Mouse (Mus musculus) neural tube, embryonic 13.5 days (tissue): Measurements from ENCODE around the gene Washc1. TPM values are rescaled to one million over a fixed set of nuclear protein-coding genes. Genes with fewer than 3 reads are reported as not detected.
A peak's percentile ranks its signal among the peaks of the same experiment; 100 is the strongest.
"Not testable (repeated sequence)": the region's sequence is repeated elsewhere in the genome, so short reads cannot be mapped to it uniquely, and the experiment has no call there.

Experiments used
- ATAC-seq: fragments of 200-750 bp; cut with Nextera tagmentation; 2 replicates; pipeline ENCODE4 v1.8.0; 2017; ENCODE audit warnings: low read depth, mild to moderate bottlenecking, moderate TSS enrichment, moderate library complexity
- H3K27ac ChIP-seq: fragments of 300-500 bp; sonication (generic); replicated peaks from 2 replicates; pipeline ENCODE4 v1.5.1; 2015; ENCODE audit warnings: moderate library complexity, mild to moderate bottlenecking, inconsistent platforms
- H3K27me3 ChIP-seq: fragments of 300-500 bp; sonication (generic); 2 replicates; pipeline ENCODE4 v1.6.1; 2015; ENCODE audit warnings: mild to moderate bottlenecking, inconsistent platforms
- H3K36me3 ChIP-seq: fragments of 300-500 bp; sonication (generic); 2 replicates; pipeline ENCODE4 v1.6.1; 2015; ENCODE audit warnings: mild to moderate bottlenecking, inconsistent platforms
- H3K4me1 ChIP-seq: fragments of 300-500 bp; sonication (generic); replicated peaks from 2 replicates; pipeline ENCODE4 v1.6.1; 2015; ENCODE audit warnings: inconsistent platforms
- H3K4me2 ChIP-seq: fragments of 300-500 bp; sonication (generic); 2 replicates; pipeline ENCODE4 v1.6.1; 2015; ENCODE audit warnings: inconsistent platforms, mild to moderate bottlenecking, moderate library complexity
- H3K4me3 ChIP-seq: fragments of 300-500 bp; sonication (generic); 2 replicates; pipeline ENCODE4 v1.5.1; 2015; ENCODE audit warnings: mild to moderate bottlenecking, inconsistent platforms
- H3K9ac ChIP-seq: fragments of 300-500 bp; sonication (generic); 2 replicates; pipeline ENCODE4 v1.6.1; 2015; ENCODE audit warnings: moderate library complexity, mild to moderate bottlenecking, inconsistent platforms
- H3K9me3 ChIP-seq: fragments of 300-500 bp; sonication (generic); 2 replicates; pipeline ENCODE4 v1.6.1; 2016; ENCODE audit warnings: inconsistent platforms
- WGBS: fragments of 180-500 bp; shearing (Covaris S2); methylation state at CpG from one replicate; pipeline ENCODE4 v1.1.7; 2015; 5-methylcytosine and 5-hydroxymethylcytosine counted together
- polyA plus RNA-seq: library from polyadenylated mRNA; unstranded; fragments of >200 nt; fragmentation: Nextera tagmentation; extraction: Ambion mirVana; gene quantifications from 2 replicates; pipeline ENCODE4 v1.2.1, GENCODE M21; 2015

Washc1 gene
- polyA plus RNA-seq, 1 experiment from 2014 or later: 42.5 TPM

GRCm38 (mm10) chr17:66120701-66121100 lies 9.4 kb downstream of the Washc1 start:
- no peaks in the 10 kb centered on the region for H3K27me3 ChIP-seq
- H3K9ac ChIP-seq: no peak overlapping the region
- WGBS: 76% methylated on average over 1 of the region's 1 CpGs
- no peak for ATAC-seq
- H3K4me3 ChIP-seq: no peak overlapping the region
- H3K4me1 ChIP-seq: peaks cover 9% of the 10 kb centered on the region
- H3K27ac ChIP-seq: no peak overlapping the region
- no peak overlapping the region for H3K4me2 ChIP-seq
- peaks cover 50% of the 10 kb centered on the region for H3K36me3 ChIP-seq
- no peaks in the 10 kb centered on the region for H3K9me3 ChIP-seq

GRCm38 (mm10) chr17:66123066-66123815 lies 11.9 kb downstream of the Washc1 start, which contains the start of gene Ddx11:
Ddx11 (plus strand) TSS chr17:66123520.
- 6% methylated on average over 45 of the region's 45 CpGs for WGBS
- H3K27ac ChIP-seq: no peak within 1 kb of the TSS; the same call in 1 of the 2 replicates

GRCm38 (mm10) chr17:66123816-66124610 lies 12.7 kb downstream of the Washc1 start:
- WGBS: 1% methylated on average over 20 of the region's 20 CpGs
- H3K4me3 ChIP-seq: peak overlapping the region; percentile 75
- peaks cover 24% of the 10 kb centered on the region for H3K36me3 ChIP-seq
- H3K9ac ChIP-seq: peak overlapping the region; percentile 75
- H3K4me1 ChIP-seq: peaks cover 9% of the 10 kb centered on the region
- peak overlapping the region; percentile 68 for H3K4me2 ChIP-seq
- ATAC-seq: peak; percentile 29
- no peak overlapping the region; the same call in 1 of the 2 replicates for H3K27ac ChIP-seq
- H3K9me3 ChIP-seq: no peaks in the 10 kb centered on the region
- no peaks in the 10 kb centered on the region for H3K27me3 ChIP-seq

More at GRCm38 (mm10) chr17:66123066-66123815, 11.9 kb downstream of the Washc1 start, which contains the start of gene Ddx11:
- H3K4me1 ChIP-seq: peaks cover 9% of the 10 kb centered on the region
- H3K36me3 ChIP-seq: peaks cover 31% of the 10 kb centered on the region
- H3K4me2 ChIP-seq: peak within 1 kb of the TSS; percentile 68
- peak within 1 kb of the TSS; percentile 75 for H3K9ac ChIP-seq
- ATAC-seq: peak; percentile 84
- no peaks in the 10 kb centered on the region for H3K9me3 ChIP-seq
- H3K27me3 ChIP-seq: no peaks in the 10 kb centered on the region
- peak within 1 kb of the TSS; percentile 75 for H3K4me3 ChIP-seq

- Histone ChIP-seq H3K27me3 (no peaks in the 10 kb centered on the region), H3K9ac (no peak overlapping the region), H3K27ac (no peak overlapping the region), H3K4me1 (peaks cover 9% of the 10 kb centered on the region), H3K4me2 (no peak overlapping the region), H3K4me3 (no peak overlapping the region), H3K36me3 (peaks cover 13% of the 10 kb centered on the region; the same call in 1 of the 2 replicates), H3K9me3 (no peaks in the 10 kb centered on the region)
- 83% methylated on average over 5 of the region's 5 CpGs for WGBS
- ATAC-seq: no peak
Observed at GRCm38 (mm10) chr17:66125211-66125610, 13.9 kb downstream of the Washc1 start.

GRCm38 (mm10) chr17:66130371-66130770 lies 19.0 kb downstream of the Washc1 start:
- no peak overlapping the region for H3K4me2 ChIP-seq
- WGBS: 84% methylated on average over 9 of the region's 9 CpGs
- H3K9ac ChIP-seq: no peak overlapping the region
- H3K27ac ChIP-seq: no peak overlapping the region
- H3K36me3 ChIP-seq: peaks cover 37% of the 10 kb centered on the region
- ATAC-seq: no peak
- H3K4me1 ChIP-seq: no peaks in the 10 kb centered on the region
- no peaks in the 10 kb centered on the region for H3K27me3 ChIP-seq
- no peaks in the 10 kb centered on the region; the same call in 1 of the 2 replicates for H3K9me3 ChIP-seq
- no peak overlapping the region for H3K4me3 ChIP-seq

- Histone ChIP-seq H3K36me3 (peaks cover 38% of the 10 kb centered on the region), H3K9me3 (no peaks in the 10 kb centered on the region; the same call in 1 of the 2 replicates), H3K4me1 (no peaks in the 10 kb centered on the region), H3K9ac (no peak overlapping the region), H3K27ac (no peak overlapping the region), H3K27me3 (no peaks in the 10 kb centered on the region), H3K4me3 (no peak overlapping the region), H3K4me2 (no peak overlapping the region)
- WGBS: 98% methylated on average over 4 of the region's 4 CpGs
- ATAC-seq: no peak
Observed at GRCm38 (mm10) chr17:66131212-66131611, 19.9 kb downstream of the Washc1 start.

- H3K4me2 ChIP-seq, H3K4me1 ChIP-seq, H3K9ac ChIP-seq, H3K9me3 ChIP-seq, H3K27ac ChIP-seq, H3K4me3 ChIP-seq, H3K27me3 ChIP-seq: not testable (repeated sequence)
- peak; percentile 82; the same call in 1 of the 2 replicates for ATAC-seq
- H3K36me3 ChIP-seq: peaks cover 27% of the 10 kb centered on the region; the same call in 1 of the 2 replicates
- WGBS: 78% methylated on average over 5 of the region's 8 CpGs
Observed at GRCm38 (mm10) chr17:66152706-66153662, 41.6 kb downstream of the Washc1 start.

- H3K9me3 ChIP-seq, H3K4me1 ChIP-seq, H3K27ac ChIP-seq, H3K9ac ChIP-seq, H3K4me3 ChIP-seq, H3K27me3 ChIP-seq, ATAC-seq, H3K4me2 ChIP-seq: not testable (repeated sequence)
- 95% methylated on average over 4 of the region's 4 CpGs for WGBS
- peaks cover 22% of the 10 kb centered on the region; the same call in 1 of the 2 replicates for H3K36me3 ChIP-seq
Observed at GRCm38 (mm10) chr17:66153735-66154423, 42.5 kb downstream of the Washc1 start.

- Histone ChIP-seq H3K4me2 (no peak overlapping the region), H3K4me3 (no peak overlapping the region), H3K27ac (no peak overlapping the region), H3K4me1 (no peaks in the 10 kb centered on the region), H3K36me3 (peaks cover 18% of the 10 kb centered on the region; the same call in 1 of the 2 replicates), H3K27me3 (no peaks in the 10 kb centered on the region), H3K9ac (no peak overlapping the region), H3K9me3 (no peaks in the 10 kb centered on the region)
- no peak for ATAC-seq
- 82% methylated on average over 2 of the region's 2 CpGs for WGBS
Observed at GRCm38 (mm10) chr17:66154876-66155275, 43.5 kb downstream of the Washc1 start.

- Histone ChIP-seq H3K4me2 (no peak overlapping the region), H3K4me3 (no peak overlapping the region), H3K9ac (no peak overlapping the region), H3K27me3 (no peaks in the 10 kb centered on the region), H3K9me3 (peaks cover 4% of the 10 kb centered on the region; the same call in 1 of the 2 replicates), H3K4me1 (no peaks in the 10 kb centered on the region), H3K27ac (no peak overlapping the region), H3K36me3 (no peaks in the 10 kb centered on the region)
- no peak for ATAC-seq
- WGBS: 92% methylated on average over 5 of the region's 5 CpGs
Observed at GRCm38 (mm10) chr17:66158271-66158670, 46.9 kb downstream of the Washc1 start.

GRCm38 (mm10) chr17:66167141-66167540 lies 55.8 kb downstream of the Washc1 start:
- peaks cover 12% of the 10 kb centered on the region; the same call in 1 of the 2 replicates for H3K9me3 ChIP-seq
- not testable (repeated sequence) for H3K9ac ChIP-seq
- WGBS: 97% methylated on average over 5 of the region's 5 CpGs

More at GRCm38 (mm10) chr17:66167141-66167540, 55.8 kb downstream of the Washc1 start:
- H3K36me3 ChIP-seq, H3K4me3 ChIP-seq, H3K4me1 ChIP-seq, H3K4me2 ChIP-seq, H3K27me3 ChIP-seq, H3K27ac ChIP-seq, ATAC-seq: not testable (repeated sequence)
